ENCODE assay signal across 8 mouse cellular contexts in genomic region chr8:111932580-111933336, GRCm38 (mm10). TPM values are rescaled to one million over a fixed set of nuclear protein-coding genes. Genes with fewer than 3 reads are reported as not detected.
DNase-seq lines count a peak whose midpoint lies in the region; ATAC-seq and TF ChIP-seq lines count a peak whose summit lies in the region.

No protein-coding gene starts in this region.

- peaks cover 10% of the 10 kb centered on the region for H3K4me1 ChIP-seq in forebrain, embryonic 14.5 days (ENCODE audit: control insufficient read depth, insufficient read depth, low read length)
- peaks cover 29% of the 10 kb centered on the region for H3K4me1 ChIP-seq in hindbrain, embryonic 10.5 days (replicated peaks)
- H3K4me1 ChIP-seq in limb, embryonic 12.5 days (replicated peaks) = peaks cover 21% of the 10 kb centered on the region
- H3K4me1 ChIP-seq in midbrain, embryonic 13.5 days (replicated peaks) = peaks cover 20% of the 10 kb centered on the region
- 0 out of 2 replicates have a peak, but pooled peaks cover 3% of the 10 kb centered on the region for H3K4me1 ChIP-seq in stomach, postnatal 0 days (replicated peaks; ENCODE audit: control insufficient read depth, insufficient read depth)

- no peak for TF ChIP-seq EP300 in stomach, postnatal 0 days (optimal IDR thresholded peaks at IDR 0.05)

- WGBS in forebrain, embryonic 14.5 days = 31% methylated on average over 19 of the region's 19 CpGs
- WGBS in hindbrain, embryonic 10.5 days = 34% methylated on average over 19 of the region's 19 CpGs
- WGBS in limb, embryonic 12.5 days = 30% methylated on average over 19 of the region's 19 CpGs
- WGBS in midbrain, embryonic 13.5 days = 29% methylated on average over 19 of the region's 19 CpGs
- 25% methylated on average over 19 of the region's 19 CpGs for WGBS in stomach, postnatal 0 days

- no peak for TF ChIP-seq CTCF in layer of hippocampus, adult 2 months (conservative IDR thresholded peaks at IDR 0.05)
- no peak for TF ChIP-seq CTCF in stomach, postnatal 0 days (IDR thresholded peaks at IDR 0.05; ENCODE audit: low read depth)

- no peaks in the 10 kb centered on the region for H3K27me3 ChIP-seq in forebrain, embryonic 14.5 days (replicated peaks; ENCODE audit: control insufficient read depth, insufficient read depth, low read length)
- H3K27me3 ChIP-seq in hindbrain, embryonic 10.5 days (ENCODE audit: insufficient read depth, poor library complexity, severe bottlenecking) = no peaks in the 10 kb centered on the region
- no peaks in the 10 kb centered on the region for H3K27me3 ChIP-seq in limb, embryonic 12.5 days
- H3K27me3 ChIP-seq in midbrain, embryonic 13.5 days = no peaks in the 10 kb centered on the region
- H3K27me3 ChIP-seq in stomach, postnatal 0 days (ENCODE audit: control insufficient read depth, insufficient read depth, low read length) = no peaks in the 10 kb centered on the region

- peak; percentile 46 for ATAC-seq in forebrain, embryonic 14.5 days
- peak; percentile 34; the same call in 1 of the 2 replicates for ATAC-seq in limb, embryonic 12.5 days (ENCODE audit: insufficient number of reproducible peaks, insufficient read depth, low FRiP score, low TSS enrichment, low read depth)
- no peak for ATAC-seq in midbrain, embryonic 13.5 days
- peak; percentile 70; the same call in 1 of the 2 replicates for ATAC-seq in stomach, postnatal 0 days (ENCODE audit: low FRiP score, low TSS enrichment)

- no peaks in the 10 kb centered on the region for H3K9me3 ChIP-seq in forebrain, embryonic 14.5 days (replicated peaks; ENCODE audit: control insufficient read depth, low read length)
- no peaks in the 10 kb centered on the region for H3K9me3 ChIP-seq in hindbrain, embryonic 10.5 days
- H3K9me3 ChIP-seq in limb, embryonic 12.5 days = no peaks in the 10 kb centered on the region
- no peaks in the 10 kb centered on the region for H3K9me3 ChIP-seq in midbrain, embryonic 13.5 days
- no peaks in the 10 kb centered on the region for H3K9me3 ChIP-seq in stomach, postnatal 0 days (ENCODE audit: control insufficient read depth, low read length)

- peak overlapping the region; percentile 91 for H3K4me3 ChIP-seq in layer of hippocampus, adult 2 months
- H3K4me3 ChIP-seq in forebrain, embryonic 14.5 days (ENCODE audit: low read depth, low read length) = peak overlapping the region; percentile 71
- H3K4me3 ChIP-seq in hindbrain, embryonic 10.5 days = peak overlapping the region; percentile 84
- peak overlapping the region; percentile 81 for H3K4me3 ChIP-seq in limb, embryonic 12.5 days (replicated peaks)
- H3K4me3 ChIP-seq in midbrain, embryonic 13.5 days (replicated peaks) = peak overlapping the region; percentile 71
- H3K4me3 ChIP-seq in stomach, postnatal 0 days (ENCODE audit: low read depth, low read length) = peak overlapping the region; percentile 67

- peak in 1 of 2 experiments; percentile 13 for DNase-seq in layer of hippocampus, adult 2 months (ENCODE audit: low spot score in 2 of 2)
- DNase-seq in layer of hippocampus, adult 9-10 months (ENCODE audit: low spot score) = no peak
- peak; percentile 71 for DNase-seq in c-Kit-positive CD71-positive TER-119-positive erythroid progenitor cells, embryonic 14.5 days (ENCODE audit: low spot score)
- DNase-seq in forebrain, embryonic 14.5 days (ENCODE audit: low spot score) = peak; percentile 74
- DNase-seq in hindbrain, embryonic 10.5 days (ENCODE audit: low spot score) = peak; percentile 60
- DNase-seq in stomach, postnatal 0 days (ENCODE audit: low spot score) = peak; percentile 70

- peak overlapping the region; percentile 93 for H3K4me2 ChIP-seq in forebrain, embryonic 14.5 days (ENCODE audit: low read length)
- H3K4me2 ChIP-seq in limb, embryonic 12.5 days = peak overlapping the region; percentile 89
- peak overlapping the region; percentile 87 for H3K4me2 ChIP-seq in midbrain, embryonic 13.5 days (replicated peaks)
- H3K4me2 ChIP-seq in stomach, postnatal 0 days (replicated peaks; ENCODE audit: low read depth) = peak overlapping the region; percentile 100

- H3K36me3 ChIP-seq in forebrain, embryonic 14.5 days (ENCODE audit: control insufficient read depth, insufficient read depth, low read length) = no peaks in the 10 kb centered on the region
- H3K36me3 ChIP-seq in hindbrain, embryonic 10.5 days = no peaks in the 10 kb centered on the region
- peaks cover 12% of the 10 kb centered on the region; the same call in 1 of the 2 replicates for H3K36me3 ChIP-seq in limb, embryonic 12.5 days
- no peaks in the 10 kb centered on the region for H3K36me3 ChIP-seq in midbrain, embryonic 13.5 days
- no peaks in the 10 kb centered on the region for H3K36me3 ChIP-seq in stomach, postnatal 0 days (ENCODE audit: control insufficient read depth, insufficient read depth, low read length)

- peak overlapping the region; percentile 93 for H3K27ac ChIP-seq in layer of hippocampus, adult 2 months
- H3K27ac ChIP-seq in forebrain, embryonic 14.5 days (ENCODE audit: low read depth, low read length) = peak overlapping the region; percentile 92
- H3K27ac ChIP-seq in hindbrain, embryonic 10.5 days = peak overlapping the region; percentile 96
- H3K27ac ChIP-seq in limb, embryonic 12.5 days = peak overlapping the region; percentile 88
- peak overlapping the region; percentile 93 for H3K27ac ChIP-seq in midbrain, embryonic 13.5 days
- peak overlapping the region; percentile 56; the same call in 1 of the 2 replicates for H3K27ac ChIP-seq in stomach, postnatal 0 days (replicated peaks)

- H3K9ac ChIP-seq in forebrain, embryonic 14.5 days (ENCODE audit: low read length) = peak overlapping the region; percentile 83
- peak overlapping the region; percentile 71 for H3K9ac ChIP-seq in limb, embryonic 12.5 days (replicated peaks)
- peak overlapping the region; percentile 84 for H3K9ac ChIP-seq in midbrain, embryonic 13.5 days (replicated peaks)
- peak overlapping the region; percentile 69 for H3K9ac ChIP-seq in stomach, postnatal 0 days (ENCODE audit: low read length)

RNA-seq across cellular contexts. Expression of gene Tmem231, which starts 0.9 kb away (rescaled TPM):
- 10 to 100 TPM; 11.7 to 13.9 TPM for total RNA-seq in layer of hippocampus, adult 2 months (2021)
- polyA plus RNA-seq in forebrain, embryonic 14.5 days (2014; fragmentation: Nextera tagmentation; extraction: Ambion mirVana) = 11.8 and 14.3 TPM in 2 replicates
- polyA plus RNA-seq in hindbrain, embryonic 10.5 days (2016; fragmentation: Nextera tagmentation; extraction: Ambion mirVana) = 24.4 and 27.4 TPM in 2 replicates
- polyA plus RNA-seq in limb, embryonic 12.5 days (2016; fragmentation: Nextera tagmentation; extraction: Ambion mirVana) = 20.9 and 23.4 TPM in 2 replicates
- polyA plus RNA-seq in midbrain, embryonic 13.5 days (2015; fragmentation: Nextera tagmentation; extraction: Ambion mirVana) = 15.9 and 16.8 TPM in 2 replicates
- 3.3 and 4.1 TPM in 2 replicates for polyA plus RNA-seq in stomach, postnatal 0 days (2015; fragmentation: Nextera tagmentation; extraction: Ambion mirVana)

RNA-seq across cellular contexts. Expression of gene Gabarapl2, which starts 7.7 kb away (rescaled TPM):
- 100 to 1,000 TPM; 208 to 225 TPM for total RNA-seq in layer of hippocampus, adult 2 months (2021)
- 518 and 525 TPM in 2 replicates for polyA plus RNA-seq in forebrain, embryonic 14.5 days (2014; fragmentation: Nextera tagmentation; extraction: Ambion mirVana)
- 235 and 314 TPM in 2 replicates for polyA plus RNA-seq in hindbrain, embryonic 10.5 days (2016; fragmentation: Nextera tagmentation; extraction: Ambion mirVana)
- polyA plus RNA-seq in limb, embryonic 12.5 days (2016; fragmentation: Nextera tagmentation; extraction: Ambion mirVana) = 162 and 173 TPM in 2 replicates
- 453 and 504 TPM in 2 replicates for polyA plus RNA-seq in midbrain, embryonic 13.5 days (2015; fragmentation: Nextera tagmentation; extraction: Ambion mirVana)
- 290 and 292 TPM in 2 replicates for polyA plus RNA-seq in stomach, postnatal 0 days (2015; fragmentation: Nextera tagmentation; extraction: Ambion mirVana)

RNA-seq across cellular contexts. Expression of gene Chst5, which starts 22.5 kb away (rescaled TPM):
- total RNA-seq in layer of hippocampus, adult 2 months (2021) = under 1 TPM; 0.44 to 0.79 TPM
- polyA plus RNA-seq in forebrain, embryonic 14.5 days (2014; fragmentation: Nextera tagmentation; extraction: Ambion mirVana) = 2.6 TPM in 2 replicates
- polyA plus RNA-seq in hindbrain, embryonic 10.5 days (2016; fragmentation: Nextera tagmentation; extraction: Ambion mirVana) = 4.6 and 4.9 TPM in 2 replicates
- 3.8 and 4.3 TPM in 2 replicates for polyA plus RNA-seq in limb, embryonic 12.5 days (2016; fragmentation: Nextera tagmentation; extraction: Ambion mirVana)
- polyA plus RNA-seq in midbrain, embryonic 13.5 days (2015; fragmentation: Nextera tagmentation; extraction: Ambion mirVana) = 3.1 and 4.2 TPM in 2 replicates
- 0.36 and 0.39 TPM in 2 replicates for polyA plus RNA-seq in stomach, postnatal 0 days (2015; fragmentation: Nextera tagmentation; extraction: Ambion mirVana)

RNA-seq across cellular contexts. Expression of gene Tmem170, which starts 56.2 kb away (rescaled TPM):
- total RNA-seq in layer of hippocampus, adult 2 months (2021) = 1 to 10 TPM; 3.9 to 4.5 TPM
- 2.0 and 2.7 TPM in 2 replicates for polyA plus RNA-seq in forebrain, embryonic 14.5 days (2014; fragmentation: Nextera tagmentation; extraction: Ambion mirVana)
- polyA plus RNA-seq in hindbrain, embryonic 10.5 days (2016; fragmentation: Nextera tagmentation; extraction: Ambion mirVana) = 8.4 and 10.7 TPM in 2 replicates
- polyA plus RNA-seq in limb, embryonic 12.5 days (2016; fragmentation: Nextera tagmentation; extraction: Ambion mirVana) = 8.4 and 9.1 TPM in 2 replicates
- 5.3 and 5.4 TPM in 2 replicates for polyA plus RNA-seq in midbrain, embryonic 13.5 days (2015; fragmentation: Nextera tagmentation; extraction: Ambion mirVana)
- polyA plus RNA-seq in stomach, postnatal 0 days (2015; fragmentation: Nextera tagmentation; extraction: Ambion mirVana) = 9.9 and 10.1 TPM in 2 replicates

RNA-seq across cellular contexts. Expression of gene Adat1, which starts 59.3 kb away (rescaled TPM):
- 1 to 10 TPM; 6.9 TPM for total RNA-seq in layer of hippocampus, adult 2 months (2021)
- polyA plus RNA-seq in forebrain, embryonic 14.5 days (2014; fragmentation: Nextera tagmentation; extraction: Ambion mirVana) = 5.6 and 5.8 TPM in 2 replicates
- 12.1 and 15.5 TPM in 2 replicates for polyA plus RNA-seq in hindbrain, embryonic 10.5 days (2016; fragmentation: Nextera tagmentation; extraction: Ambion mirVana)
- polyA plus RNA-seq in limb, embryonic 12.5 days (2016; fragmentation: Nextera tagmentation; extraction: Ambion mirVana) = 13.4 and 13.5 TPM in 2 replicates
- polyA plus RNA-seq in midbrain, embryonic 13.5 days (2015; fragmentation: Nextera tagmentation; extraction: Ambion mirVana) = 8.6 and 9.5 TPM in 2 replicates
- 2.5 TPM in 2 replicates for polyA plus RNA-seq in stomach, postnatal 0 days (2015; fragmentation: Nextera tagmentation; extraction: Ambion mirVana)
